In genomic region chr8:124403876-124404275, GRCm38 (mm10) we compare ENCODE assay signal across 9 mouse cellular contexts. TPM values are rescaled to one million over a fixed set of nuclear protein-coding genes. Genes with fewer than 3 reads are reported as not detected.
DNase-seq lines count a peak whose midpoint lies in the region; ATAC-seq lines count a peak whose summit lies in the region.
"Had no signal": no experiment of that assay in that cellular context is flagged by ENCODE, and none has a peak within 500 bp of the region (broad histone marks: within the 10 kb centered on the region; RNA-seq: fewer than 3 reads in every experiment).

No protein-coding gene starts in this region.

- no peaks in the 10 kb centered on the region for H3K9me3 ChIP-seq in embryonic facial prominence, embryonic 15.5 days (replicated peaks)
- H3K9me3 ChIP-seq in kidney, embryonic 16.5 days (ENCODE audit: low read length), result no peaks in the 10 kb centered on the region
- H3K9me3 ChIP-seq: limb, embryonic 12.5 days had no signal

- H3K36me3 ChIP-seq in embryonic facial prominence, embryonic 15.5 days, result no peaks in the 10 kb centered on the region
- H3K36me3 ChIP-seq in kidney, embryonic 16.5 days (ENCODE audit: insufficient read depth, low read length), result no peaks in the 10 kb centered on the region
- H3K36me3 ChIP-seq: limb, embryonic 12.5 days had no signal

- no peak overlapping the region for H3K4me3 ChIP-seq in embryonic facial prominence, embryonic 15.5 days (replicated peaks)
- H3K4me3 ChIP-seq in kidney, embryonic 16.5 days (ENCODE audit: low read length), result no peak overlapping the region
- H3K4me3 ChIP-seq: limb, embryonic 12.5 days had no signal

- H3K4me2 ChIP-seq in embryonic facial prominence, embryonic 15.5 days (replicated peaks), result no peak overlapping the region
- H3K4me2 ChIP-seq in kidney, embryonic 16.5 days (replicated peaks; ENCODE audit: low read depth, low read length), result no peak overlapping the region
- H3K4me2 ChIP-seq: limb, embryonic 12.5 days had no signal

- no peaks in the 10 kb centered on the region for H3K27me3 ChIP-seq in embryonic facial prominence, embryonic 15.5 days
- no peaks in the 10 kb centered on the region for H3K27me3 ChIP-seq in kidney, embryonic 16.5 days (ENCODE audit: insufficient read depth, low read length)
- H3K27me3 ChIP-seq: limb, embryonic 12.5 days had no signal

- WGBS in embryonic facial prominence, embryonic 15.5 days, result 34% methylated on average over 3 of the region's 3 CpGs
- WGBS in kidney, embryonic 16.5 days, result 35% methylated on average over 3 of the region's 3 CpGs

- H3K9ac ChIP-seq in embryonic facial prominence, embryonic 15.5 days, result no peak overlapping the region
- H3K9ac ChIP-seq in kidney, embryonic 16.5 days (replicated peaks; ENCODE audit: low read length), result no peak overlapping the region
- H3K9ac ChIP-seq: limb, embryonic 12.5 days had no signal

- DNase-seq in CD4-positive, CD25-positive, alpha-beta regulatory T cell, adult 2 months (ENCODE audit: low read depth, low spot score), result peak; percentile 26
- DNase-seq in testis, postnatal 10 days (ENCODE audit: low spot score), result peak; percentile 61
- DNase-seq in testis, postnatal 14 days (ENCODE audit: low spot score), result no peak
- peak; percentile 74 for DNase-seq in retina, postnatal 1 day
- no peak for DNase-seq in layer of hippocampus, postnatal 14 days (ENCODE audit: low spot score in 2 of 2)

- ATAC-seq in CD4-positive, CD25-positive, alpha-beta regulatory T cell, adult 4 months, result no peak
- peak; percentile 45; the same call in 1 of the 2 replicates for ATAC-seq in embryonic facial prominence, embryonic 15.5 days (ENCODE audit: insufficient number of reproducible peaks, low FRiP score, low TSS enrichment, low read depth)
- ATAC-seq in kidney, embryonic 16.5 days (ENCODE audit: low FRiP score, low TSS enrichment), result 0 out of 2 replicates have a peak, but pooled peaks have one; percentile 4

- peaks cover 2% of the 10 kb centered on the region for H3K4me1 ChIP-seq in embryonic facial prominence, embryonic 15.5 days
- no peaks in the 10 kb centered on the region for H3K4me1 ChIP-seq in kidney, embryonic 16.5 days (ENCODE audit: insufficient read depth, low read length)

- no peak overlapping the region for H3K27ac ChIP-seq in embryonic facial prominence, embryonic 15.5 days (replicated peaks)
- H3K27ac ChIP-seq in kidney, embryonic 16.5 days (ENCODE audit: low read length), result no peak overlapping the region
- H3K27ac ChIP-seq: limb, embryonic 12.5 days had no signal

RNA-seq across cellular contexts. Expression of gene Pgbd5, which starts 35.6 kb away (rescaled TPM):
- not detected for polyA plus RNA-seq in CD4-positive, CD25-positive, alpha-beta regulatory T cell, adult 4 months (2017; shearing (Covaris generic))
- 2.0 and 2.1 TPM in 2 replicates for polyA plus RNA-seq in embryonic facial prominence, embryonic 15.5 days (2015; fragmentation: Nextera tagmentation; extraction: Ambion mirVana)
- polyA plus RNA-seq in kidney, embryonic 16.5 days (2015; fragmentation: Nextera tagmentation; extraction: Ambion mirVana), result 0.53 and 0.55 TPM in 2 replicates
- 100 to 1,000 TPM; 186 to 191 TPM for total RNA-seq in layer of hippocampus, postnatal 14 days (2021)

Comparison
In these comparisons a context has a peak if more than half of its experiments do, and no peak if none do; other contexts are left out.
1. DNase-seq: peak in CD4-positive, CD25-positive, alpha-beta regulatory T cell, adult 2 months (single experiment), testis, postnatal 10 days (single experiment) and retina, postnatal 1 day (single experiment); none in testis, postnatal 14 days (single experiment) and layer of hippocampus, postnatal 14 days (0 of 2).